Mouse (Mus musculus) thymus, adult 2 months (tissue): Measurements from ENCODE around the gene Shc2.

Experiments used
- CTCF ChIP-seq: fragments of 200-500 bp; IDR thresholded peaks from 2 replicates; pipeline ENCODE4 v1.5.1; 2012; ENCODE audit warnings: mild to moderate bottlenecking, control low read depth, low read length, moderate library complexity, borderline replicate concordance; ENCODE audit not compliant: control insufficient read depth, poor library complexity, insufficient read depth; ENCODE audit errors: extremely low read depth
- POLR2A ChIP-seq: fragments of 200-500 bp; IDR thresholded peaks from 2 replicates; pipeline ENCODE4 v1.6.1; 2012; ENCODE audit warnings: mild to moderate bottlenecking, low read length, control low read depth, moderate library complexity; ENCODE audit not compliant: control insufficient read depth, poor library complexity, insufficient read depth; ENCODE audit errors: extremely low read depth

GRCm38 (mm10) chr10:79649070-79649751 is 11.5 kb upstream of the Shc2 start:
- no peak for TF ChIP-seq POLR2A
- peak; percentile 84 for TF ChIP-seq CTCF
